Mouse (Mus musculus): Measurements from ENCODE around the gene Ifit3.
"Not testable (repeated sequence)": the region's sequence is repeated elsewhere in the genome, so short reads cannot be mapped to it uniquely, and the experiment has no call there.

Gene Ifit3

DNA sequence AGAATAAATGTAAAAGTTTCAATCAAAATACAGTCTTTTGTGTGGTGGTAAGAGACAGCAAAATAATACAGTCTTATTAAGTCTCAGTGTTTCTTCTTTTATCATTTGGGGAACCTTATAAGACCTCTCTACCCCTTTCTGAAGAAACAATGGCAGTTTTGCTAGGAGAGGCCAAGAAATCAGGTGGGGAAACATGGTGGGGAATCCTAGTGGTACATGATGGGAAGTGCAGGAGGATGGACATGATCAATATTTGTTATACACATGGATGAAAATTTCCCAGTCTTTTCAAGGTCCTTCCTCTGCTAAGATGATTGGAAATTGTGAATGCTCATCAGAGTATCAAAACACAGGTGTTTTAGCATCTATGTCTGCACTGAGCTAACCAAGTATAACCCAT is 5.6 kb downstream of the Ifit3 start:
- no peak for DNase-seq

GRCm38 (mm10) chr19:34593456-34593855 is 10.1 kb downstream of the Ifit3 start:
- DNase-seq: no peak

DNA sequence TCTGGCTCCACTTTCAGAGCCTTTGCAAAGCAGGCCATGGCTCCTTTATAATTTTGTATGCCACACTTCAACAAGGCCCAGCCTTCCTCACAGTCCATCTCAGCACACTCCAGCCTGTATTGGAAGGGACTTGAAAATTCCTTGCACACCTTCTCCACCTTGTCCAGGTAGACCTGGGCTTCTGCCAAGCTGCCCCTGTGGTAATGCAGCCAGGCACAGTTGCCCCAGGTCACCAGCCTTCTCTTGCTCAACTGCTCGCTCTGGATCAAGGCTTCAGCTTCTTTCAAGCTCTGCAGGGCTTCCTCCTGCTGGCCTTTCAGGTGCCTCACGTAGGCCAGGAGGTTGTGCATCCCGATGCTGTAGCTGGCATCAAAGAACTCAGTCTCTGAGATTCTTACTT is 11.2 kb downstream of the Ifit3 start:
- DNase-seq: not testable (repeated sequence)

GRCm38 (mm10) chr19:34596811-34597210 is 13.5 kb downstream of the Ifit3 start:
- DNase-seq: no peak

DNA sequence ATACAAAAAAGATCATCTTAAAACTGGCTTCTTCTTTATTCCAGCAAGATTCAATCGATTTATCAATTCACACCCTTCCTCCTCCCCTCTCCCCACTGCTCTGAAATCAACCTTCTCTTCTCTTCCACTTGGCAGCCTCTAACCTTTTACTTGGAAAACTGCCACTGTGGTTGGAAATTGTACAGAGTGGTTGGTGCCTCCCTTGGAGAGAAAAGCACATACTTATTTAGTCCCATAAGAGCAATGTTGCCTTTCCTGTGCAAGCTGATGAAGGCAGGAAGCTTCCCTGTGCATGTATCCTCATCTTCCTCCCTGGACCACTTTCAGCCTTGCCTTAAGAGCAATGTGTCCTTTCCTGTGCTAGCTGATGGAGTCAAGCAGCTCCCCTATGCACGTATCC is 15.0 kb downstream of the Ifit3 start:
- no peak for DNase-seq

GRCm38 (mm10) chr19:34599250-34599649 is 15.9 kb downstream of the Ifit3 start:
- DNase-seq: not testable (repeated sequence)

- DNase-seq: not testable (repeated sequence)
Measured at GRCm38 (mm10) chr19:34601888-34602287, 18.6 kb downstream of the Ifit3 start, which contains the start of gene Ifit1bl1. Gene Ifit1bl1 (minus strand): TSS chr19:34601956.

GRCm38 (mm10) chr19:34605472-34605871 is 22.1 kb downstream of the Ifit3 start:
- no peak for DNase-seq

- DNase-seq: not testable (repeated sequence)
Measured at GRCm38 (mm10) chr19:34607237-34608051, 24.1 kb downstream of the Ifit3 start, which contains the start of gene Ifit3b. Gene Ifit3b (plus strand): TSS chr19:34607970.

DNA sequence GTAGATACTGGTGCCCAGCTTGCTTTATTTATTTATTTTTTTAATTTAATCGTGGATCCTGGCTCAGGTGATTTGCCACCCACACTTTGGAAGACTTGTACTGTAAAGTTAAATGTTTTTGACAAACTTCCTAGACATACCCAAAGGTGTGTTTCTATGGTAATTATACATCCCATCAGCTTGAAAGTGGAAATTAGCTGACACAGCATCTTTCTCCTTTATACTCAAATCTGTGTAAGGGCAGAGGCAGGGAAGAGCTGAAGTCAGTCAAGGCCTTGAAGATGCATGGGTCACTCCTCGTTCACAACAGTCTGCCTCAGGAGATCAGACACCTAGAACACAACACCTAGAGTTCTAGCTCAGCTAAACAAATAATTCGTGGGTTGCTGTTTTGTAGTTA is 26.8 kb downstream of the Ifit3 start:
- not testable (repeated sequence) for DNase-seq

DNA sequence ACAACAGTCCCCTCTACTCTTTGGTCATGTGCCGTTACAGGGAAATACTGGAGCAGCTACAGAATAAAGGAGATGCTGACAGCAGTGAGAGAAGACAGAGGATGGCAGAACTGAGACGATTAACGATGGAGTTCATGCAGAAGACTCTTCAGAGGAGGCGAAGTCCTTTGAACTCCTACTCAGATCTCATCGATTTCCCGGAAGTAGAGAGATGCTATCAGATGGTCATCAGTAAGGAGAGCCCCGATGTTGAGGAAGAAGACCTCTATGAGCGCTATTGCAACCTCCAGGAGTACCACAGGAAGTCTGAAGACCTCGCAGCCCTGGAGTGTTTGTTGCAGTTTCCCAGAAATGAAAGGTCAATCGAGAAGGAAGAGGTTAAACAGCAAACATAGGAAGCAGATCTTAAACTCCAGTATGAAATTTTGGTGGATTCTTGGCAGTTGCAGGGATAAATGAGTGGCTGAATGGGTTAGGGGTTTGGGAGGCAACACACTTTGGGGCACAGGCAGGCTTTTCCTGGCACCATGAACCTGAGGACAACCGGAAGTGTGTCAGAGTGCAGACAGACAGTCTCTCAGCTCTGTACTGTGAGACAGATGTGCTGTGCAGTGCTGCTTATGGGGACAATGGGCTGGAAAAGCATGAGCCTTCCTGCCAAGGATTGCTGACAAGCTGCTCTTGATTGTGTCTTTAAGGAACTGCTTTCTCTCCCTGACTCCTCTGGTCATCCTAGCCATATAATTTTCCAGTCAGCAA is 29.1 kb downstream of the Ifit3 start:
- not testable (repeated sequence) for DNase-seq

DNA sequence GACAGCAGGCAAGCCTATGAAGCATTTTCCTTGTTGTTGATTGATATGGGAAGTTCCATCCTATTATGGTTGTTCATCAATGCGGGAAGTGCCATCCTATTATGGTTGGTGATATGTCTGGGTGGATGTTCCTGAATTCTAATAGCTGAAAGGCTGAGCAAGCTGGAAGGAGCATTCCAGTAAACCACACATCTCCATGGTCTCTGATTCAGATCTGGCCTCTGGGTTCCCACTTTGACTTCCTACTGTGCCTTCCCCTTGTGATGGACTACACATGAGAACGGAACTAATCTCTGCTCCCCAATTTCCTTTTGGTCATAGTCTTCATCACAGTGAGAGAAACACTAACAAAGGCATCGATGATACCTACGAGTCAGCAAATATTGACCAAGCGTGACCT is 37.5 kb downstream of the Ifit3 start:
- no peak for DNase-seq

GRCm38 (mm10) chr19:34623781-34624180 is 40.5 kb downstream of the Ifit3 start:
- DNase-seq: no peak

DNA sequence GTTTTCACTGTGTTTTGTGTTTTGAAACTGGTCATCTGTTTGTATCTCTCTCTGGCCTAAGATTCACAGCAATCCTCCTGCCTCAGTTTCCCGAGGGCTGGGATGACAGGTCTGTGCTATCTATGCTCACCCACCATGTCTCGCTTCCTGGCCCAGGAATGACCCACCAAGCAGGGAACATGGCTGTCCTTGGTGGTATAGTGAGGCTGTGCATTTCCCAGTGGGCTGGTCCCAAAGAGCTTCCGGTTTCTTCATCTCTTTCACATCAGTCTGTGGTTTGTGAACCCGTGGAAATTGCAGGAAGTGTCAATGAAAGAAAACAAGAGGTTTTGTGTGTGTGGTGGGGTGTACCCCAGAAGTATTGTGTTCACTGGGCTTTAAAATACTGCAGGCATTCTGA is 41.3 kb downstream of the Ifit3 start:
- DNase-seq: no peak

- no peak for DNase-seq
Measured at GRCm38 (mm10) chr19:34627496-34627895, 44.2 kb downstream of the Ifit3 start.

DNA sequence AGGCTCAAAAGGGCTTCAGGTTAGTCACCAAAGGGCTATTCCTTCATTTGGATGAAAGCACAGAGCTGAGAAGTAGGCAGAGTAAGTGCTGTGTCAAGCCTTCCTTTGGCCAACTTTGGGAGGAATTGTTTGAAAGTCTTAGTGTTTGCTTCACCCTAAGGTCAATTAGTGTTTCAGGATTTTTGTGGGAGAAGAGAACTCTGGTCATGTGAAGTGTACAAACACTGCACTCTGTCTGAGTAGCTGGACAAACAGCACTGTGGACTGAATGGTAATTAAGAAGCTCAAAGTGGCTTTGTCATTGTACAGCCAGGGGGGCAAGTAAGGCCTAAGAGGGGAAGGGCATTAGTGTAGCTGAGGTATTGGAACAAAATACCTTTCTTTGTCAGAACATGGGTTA is 48.2 kb downstream of the Ifit3 start:
- DNase-seq: no peak

DNA sequence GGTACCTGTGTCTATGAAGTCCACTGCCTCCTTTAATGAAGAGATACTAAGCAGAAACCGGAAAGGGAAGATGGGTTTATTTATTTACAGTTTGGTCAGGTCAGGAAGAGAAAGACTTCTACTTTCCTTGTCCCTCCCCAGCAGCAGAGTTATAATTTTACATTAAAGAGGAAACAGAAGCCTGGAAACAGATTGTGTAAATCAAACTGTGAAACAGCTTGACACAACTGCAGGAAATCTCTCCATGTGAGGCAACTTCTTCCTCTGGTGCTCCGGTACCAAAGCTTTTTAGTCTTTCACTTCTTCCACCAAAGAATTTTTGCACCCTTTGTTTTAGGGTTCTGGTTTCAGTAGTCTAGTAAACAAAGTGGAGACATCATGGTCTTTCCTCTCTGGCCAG is 50.2 kb downstream of the Ifit3 start:
- DNase-seq: no peak

DNA sequence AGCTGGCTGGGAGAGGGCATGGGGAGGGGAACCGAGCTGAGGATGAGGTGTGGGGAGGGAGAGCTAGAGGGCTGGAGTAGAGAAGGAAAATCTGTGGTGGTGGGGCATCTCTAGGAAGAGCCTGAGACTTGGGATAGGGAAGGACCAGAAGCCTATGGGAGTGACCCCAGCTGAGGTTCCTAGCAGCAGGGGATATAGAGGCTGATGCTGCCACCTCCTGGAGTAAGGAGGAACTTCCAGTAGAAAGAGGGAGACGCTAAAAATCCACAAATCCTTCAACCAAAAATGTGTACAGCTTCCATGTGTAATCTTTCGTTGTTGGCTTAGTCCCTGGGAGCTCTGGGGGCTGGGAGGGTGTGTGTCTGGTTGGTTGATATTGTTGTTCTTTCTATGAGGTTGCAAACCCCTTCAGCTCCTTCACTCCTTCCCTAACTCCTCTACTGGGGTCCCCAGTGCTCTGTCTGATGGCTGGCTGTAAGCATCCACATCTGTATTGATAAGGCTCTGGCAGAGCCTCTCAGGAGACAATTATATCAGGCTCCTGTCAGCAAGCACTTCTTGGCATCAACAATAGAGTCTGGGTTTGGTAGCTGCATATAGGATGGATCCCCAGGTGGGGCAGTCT is 53.7 kb downstream of the Ifit3 start:
- peak; percentile 31 to 46 for DNase-seq

Measured in thymus, postnatal 36 days (tissue).